Mouse (Mus musculus) spleen, embryonic (tissue): ENCODE measurements around the gene Slit3.

Source experiments
- CTCF ChIA-PET: fragments of 350-600 bp; sonication (Branson Sonifier 250); formaldehyde crosslinking; loops from one replicate; lab custom pipeline; 2022; lab: Charles Lee

The Slit3 gene

DNA sequence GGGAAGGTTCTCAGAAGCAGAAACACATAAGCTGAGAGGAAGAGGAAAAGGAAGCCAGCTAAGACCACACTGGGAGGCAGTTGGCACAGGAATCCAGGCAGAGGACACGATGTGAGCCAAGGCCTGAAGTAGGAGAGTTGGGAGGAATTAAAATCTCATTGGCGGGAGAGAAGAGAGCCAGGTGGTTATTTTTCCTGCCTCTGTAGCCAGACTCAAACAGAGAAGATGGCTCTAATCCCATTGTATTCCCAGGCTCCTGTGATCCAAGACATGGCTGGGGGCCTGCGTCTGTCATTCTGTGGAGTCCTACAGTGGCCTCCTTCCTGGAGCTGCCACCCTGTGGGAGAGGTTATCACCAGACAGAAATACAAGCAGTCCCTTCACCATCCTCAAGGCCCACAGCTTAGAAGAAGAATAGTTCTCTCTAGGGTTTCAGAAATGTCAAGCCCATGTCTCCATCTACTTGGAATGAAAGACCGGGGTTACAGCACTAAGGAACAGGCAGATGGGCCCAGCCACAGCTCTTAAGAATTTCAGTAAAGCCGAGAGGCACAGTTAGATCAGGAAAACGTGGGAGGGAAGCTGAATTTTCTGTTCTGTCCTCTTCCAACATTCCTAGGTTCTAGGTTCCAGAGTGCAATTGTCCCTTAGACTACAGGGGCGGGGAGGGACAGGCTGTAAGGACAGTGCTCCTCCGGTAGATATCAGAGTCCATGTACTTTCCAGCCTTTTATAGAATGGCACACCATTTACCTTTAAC, 183.4 kb downstream of the Slit3 start:
- CTCF ChIA-PET: no interaction called here

GRCm38 (mm10) chr11:35305111-35305510, 184.1 kb downstream of the Slit3 start:
- CTCF ChIA-PET: no interaction called here

GRCm38 (mm10) chr11:35305910-35306309, 184.9 kb downstream of the Slit3 start:
- CTCF ChIA-PET: no interaction called here

GRCm38 (mm10) chr11:35306922-35307321, 185.9 kb downstream of the Slit3 start:
- CTCF ChIA-PET: no interaction called here

GRCm38 (mm10) chr11:35307992-35308391, 187.0 kb downstream of the Slit3 start:
- CTCF ChIA-PET: no interaction called here

DNA sequence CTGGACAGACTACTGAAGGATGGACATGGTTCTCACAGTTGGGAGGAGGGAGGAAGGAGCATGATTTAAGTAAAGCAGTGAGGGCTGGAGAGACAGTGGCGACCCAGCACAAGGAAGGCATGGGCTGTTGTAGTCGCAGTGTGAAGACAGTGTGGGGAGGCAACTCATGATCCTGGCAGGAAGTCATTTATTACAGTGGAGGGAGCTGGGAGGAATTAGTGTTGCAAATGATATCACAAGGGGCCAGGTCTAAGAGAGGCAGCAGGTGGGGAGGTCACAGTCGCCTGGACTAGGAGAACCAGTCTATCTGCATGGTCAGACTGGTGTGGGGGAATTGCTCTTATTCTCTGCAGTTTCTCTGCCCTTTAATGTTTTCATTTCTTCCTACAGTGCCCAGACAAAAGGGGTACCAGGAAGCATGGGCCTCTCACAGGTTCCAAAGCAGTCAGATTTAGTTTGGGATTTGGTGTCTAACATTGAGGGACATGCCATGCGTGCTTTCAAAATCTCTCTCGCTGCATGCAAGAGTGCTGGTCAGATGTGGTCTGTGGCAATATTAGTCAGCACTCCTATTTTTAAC, 194.5 kb downstream of the Slit3 start:
- CTCF ChIA-PET: no interaction called here

DNA sequence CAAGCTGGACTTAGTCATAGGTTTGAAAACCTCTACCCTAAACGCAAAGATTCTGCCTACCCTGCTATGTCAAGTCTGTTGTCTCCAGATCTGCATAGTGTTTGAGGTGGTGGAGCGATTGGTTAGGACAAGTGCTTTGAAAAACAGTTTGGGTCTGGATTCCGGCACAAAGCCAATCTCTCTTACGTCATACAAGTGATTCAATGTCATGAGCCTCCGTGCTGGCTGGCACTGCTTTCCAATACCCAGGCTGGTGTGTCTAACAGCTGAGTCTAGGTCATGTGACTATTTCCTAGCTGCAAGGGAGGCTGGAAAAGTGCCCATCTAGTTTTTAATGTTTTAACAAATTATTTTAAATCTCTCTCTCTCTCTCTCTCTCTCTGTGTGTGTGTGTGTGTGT, 196.2 kb downstream of the Slit3 start:
- CTCF ChIA-PET: no interaction called here

DNA sequence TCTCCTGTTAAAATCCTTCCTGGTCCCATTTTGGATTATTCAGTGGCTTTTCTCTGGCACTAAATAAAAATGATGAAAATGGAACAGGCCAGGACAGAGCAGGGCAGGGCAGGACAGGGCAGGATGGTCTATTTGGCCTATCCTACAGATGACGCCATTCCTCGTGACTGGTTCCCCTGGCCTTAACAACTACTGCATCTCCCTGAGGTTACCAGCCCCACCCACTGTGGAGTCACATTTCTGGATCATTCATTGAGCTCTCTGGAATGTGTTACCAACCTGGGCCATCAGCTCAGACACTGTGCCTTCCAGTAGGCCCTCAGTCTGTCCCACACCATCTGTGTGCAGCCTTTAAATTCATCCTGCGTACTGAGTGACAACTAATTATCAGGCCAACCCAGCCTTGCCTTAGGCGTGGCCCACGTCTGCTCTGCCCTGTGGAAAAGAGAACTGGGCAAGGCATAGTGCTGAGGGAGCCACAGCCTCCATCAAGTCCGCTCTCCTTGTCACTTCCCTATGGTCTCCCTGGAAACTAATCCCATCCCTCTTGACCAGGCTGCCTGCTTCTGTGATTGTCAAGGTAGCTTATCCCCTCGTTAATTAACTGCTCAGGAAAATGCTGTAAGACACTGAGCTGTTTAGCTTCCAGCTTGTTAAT, 196.9 kb downstream of the Slit3 start:
- CTCF ChIA-PET: interaction anchor here (0.6 kb wide), 1 partner anchor 580 kb away, joined by 3 read pairs; no protein-coding TSS in a partner anchor

DNA sequence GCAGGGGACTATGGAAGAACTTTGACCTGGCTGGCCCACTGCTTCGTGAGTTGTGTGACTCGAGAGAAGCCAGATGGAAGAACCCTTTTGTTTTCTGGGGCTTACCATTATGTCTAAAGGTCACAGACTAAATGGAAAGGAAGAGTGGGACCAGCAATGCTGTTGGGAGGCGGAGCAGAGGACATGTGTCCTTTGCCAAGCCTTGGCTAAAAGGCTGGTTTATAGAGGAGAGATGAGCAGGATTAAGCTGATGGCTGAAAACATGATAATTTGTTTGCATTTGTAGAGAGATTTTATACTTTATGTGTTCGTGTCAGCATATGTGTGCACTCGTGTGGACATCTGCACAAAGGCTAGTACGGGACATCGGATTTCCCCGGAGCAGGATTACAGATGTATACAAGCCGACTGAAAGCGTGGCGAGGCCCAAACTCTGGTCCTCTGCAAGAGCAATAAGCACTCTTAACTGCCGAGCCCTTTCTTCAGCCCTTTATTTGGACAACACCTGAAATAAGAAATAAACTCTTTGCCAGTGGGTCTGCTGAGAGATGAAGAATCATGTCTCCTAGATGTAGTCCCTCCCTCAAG, 197.5 kb downstream of the Slit3 start:
- CTCF ChIA-PET: interaction anchor here (0.6 kb wide), 1 partner anchor 581 kb away, joined by 3 read pairs; no protein-coding TSS in a partner anchor

DNA sequence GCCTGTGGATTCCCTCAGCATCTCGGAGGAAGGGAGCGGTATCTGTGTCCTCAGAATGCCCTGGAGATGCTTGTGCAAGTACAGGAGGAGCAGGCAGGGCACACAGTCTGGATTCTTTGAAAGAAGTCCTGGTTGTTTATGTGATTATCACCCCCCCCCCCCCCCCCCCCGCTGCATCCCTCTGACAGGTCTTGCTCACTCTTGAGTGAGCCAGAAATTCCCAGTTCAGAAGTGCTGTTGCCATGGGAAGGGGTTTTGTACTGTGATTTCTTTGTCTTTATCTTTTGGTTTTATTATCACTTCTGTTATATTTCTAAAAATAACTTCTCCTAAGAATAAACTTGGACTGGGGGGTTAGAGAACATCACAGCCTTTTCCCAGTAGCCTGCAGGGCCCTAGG, 199.5 kb downstream of the Slit3 start:
- CTCF ChIA-PET: no interaction called here

DNA sequence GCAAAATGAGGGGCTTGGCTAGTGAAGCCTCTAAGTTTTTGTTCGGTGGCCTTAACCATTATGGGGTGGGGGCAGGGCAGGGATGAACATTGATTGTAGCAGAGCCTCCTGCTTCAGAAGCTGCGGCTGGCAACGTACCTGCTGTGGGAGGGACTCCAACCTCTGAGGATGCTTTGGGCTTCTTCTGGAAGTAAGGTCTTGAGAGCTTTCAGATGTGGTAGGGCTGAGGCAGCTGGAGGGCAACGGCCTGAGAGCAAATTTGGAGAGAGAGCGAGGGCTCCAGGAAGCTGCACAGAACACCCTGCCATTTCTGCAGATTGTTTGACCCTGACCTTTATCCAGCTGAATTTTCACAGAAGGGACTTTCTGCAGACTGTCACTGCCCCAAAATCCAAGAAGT, 203.4 kb downstream of the Slit3 start:
- CTCF ChIA-PET: no interaction called here

DNA sequence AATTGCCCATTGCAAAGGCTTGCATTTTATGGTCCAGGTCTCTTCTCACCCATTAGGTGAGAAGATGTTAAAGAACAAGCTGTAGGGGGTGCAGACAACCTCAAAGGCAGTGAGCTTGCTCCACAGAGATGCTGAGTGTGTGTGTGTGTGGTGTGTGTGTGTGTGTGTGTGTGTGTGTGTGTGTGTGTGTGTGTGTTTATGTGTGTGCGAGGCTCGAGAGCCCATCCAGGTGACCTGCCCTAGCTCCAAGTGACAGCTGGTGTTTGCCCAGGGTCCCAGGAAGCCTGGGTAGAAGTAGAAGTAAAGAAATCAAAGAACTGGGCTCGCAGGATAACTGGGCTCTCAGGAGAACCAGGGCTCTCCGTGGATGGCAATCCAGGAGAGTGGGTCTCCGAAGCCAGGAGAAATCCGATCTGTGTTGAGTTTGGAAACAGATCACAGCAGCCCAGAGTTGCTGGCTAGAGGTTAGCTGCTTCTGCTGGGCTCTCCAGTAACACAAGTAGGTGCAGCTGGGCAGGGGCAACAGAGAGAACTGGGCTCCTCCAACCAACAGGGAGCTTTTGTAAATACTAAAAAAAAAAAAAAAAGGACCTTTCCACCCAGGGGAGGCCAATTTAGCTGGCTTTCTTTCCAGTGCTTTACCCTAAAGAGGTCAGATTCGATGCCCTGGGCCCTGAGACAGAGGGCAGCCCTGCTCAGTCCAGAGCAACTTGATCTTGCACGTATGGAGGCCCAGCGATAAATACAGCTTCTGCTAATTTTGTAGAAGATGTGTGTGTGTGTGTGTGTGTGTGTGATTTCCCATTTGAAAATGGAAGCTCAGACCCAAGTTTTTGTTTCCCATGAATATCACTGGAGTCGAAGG, 204.3 kb downstream of the Slit3 start:
- CTCF ChIA-PET: no interaction called here

GRCm38 (mm10) chr11:35326346-35326745, 205.3 kb downstream of the Slit3 start:
- CTCF ChIA-PET: no interaction called here

- CTCF ChIA-PET: no interaction called here
Observed at GRCm38 (mm10) chr11:35327899-35328298, 206.9 kb downstream of the Slit3 start.

- CTCF ChIA-PET: no interaction called here
Observed at GRCm38 (mm10) chr11:35331476-35331875, 210.5 kb downstream of the Slit3 start.

DNA sequence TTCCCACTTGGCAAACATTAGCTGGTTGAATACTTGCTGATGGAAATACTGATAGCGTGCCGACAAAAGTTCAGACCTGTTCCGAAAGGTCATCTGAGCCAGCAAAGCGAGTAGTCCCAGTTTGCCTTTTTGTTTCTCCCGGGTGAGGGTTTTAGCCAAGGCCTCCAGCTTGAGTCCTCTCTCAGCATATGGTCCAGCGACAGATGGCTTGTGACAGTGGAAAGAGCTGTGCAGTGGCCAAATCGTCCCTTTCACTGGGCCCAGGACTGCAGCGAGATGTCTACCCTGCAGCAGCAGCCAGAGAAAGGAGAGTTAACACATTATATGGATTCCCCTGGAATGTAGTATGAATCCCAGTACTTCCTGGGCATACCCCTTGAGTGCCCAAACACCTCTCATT, 215.5 kb downstream of the Slit3 start:
- CTCF ChIA-PET: no interaction called here

DNA sequence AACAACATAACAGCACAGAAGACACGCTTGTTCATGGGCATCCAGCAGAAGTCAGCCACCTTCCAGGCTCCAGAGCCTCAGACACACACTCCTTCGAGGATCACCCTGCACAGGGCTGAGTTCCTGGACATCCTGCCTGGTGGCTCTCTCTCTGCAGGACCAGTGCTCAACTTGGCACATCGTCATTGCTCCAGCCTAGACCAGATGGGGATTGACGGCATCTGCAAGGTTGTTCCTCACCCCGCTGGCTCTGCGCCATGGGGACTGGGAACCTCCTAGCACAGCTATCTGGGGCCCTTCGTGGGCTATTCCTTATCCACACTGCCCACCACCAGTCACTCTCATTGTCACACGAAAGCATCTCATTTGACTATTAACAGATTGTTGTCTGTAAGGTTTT, 216.5 kb downstream of the Slit3 start:
- CTCF ChIA-PET: no interaction called here

GRCm38 (mm10) chr11:35337927-35338819, 217.1 kb downstream of the Slit3 start:
- CTCF ChIA-PET: no interaction called here

DNA sequence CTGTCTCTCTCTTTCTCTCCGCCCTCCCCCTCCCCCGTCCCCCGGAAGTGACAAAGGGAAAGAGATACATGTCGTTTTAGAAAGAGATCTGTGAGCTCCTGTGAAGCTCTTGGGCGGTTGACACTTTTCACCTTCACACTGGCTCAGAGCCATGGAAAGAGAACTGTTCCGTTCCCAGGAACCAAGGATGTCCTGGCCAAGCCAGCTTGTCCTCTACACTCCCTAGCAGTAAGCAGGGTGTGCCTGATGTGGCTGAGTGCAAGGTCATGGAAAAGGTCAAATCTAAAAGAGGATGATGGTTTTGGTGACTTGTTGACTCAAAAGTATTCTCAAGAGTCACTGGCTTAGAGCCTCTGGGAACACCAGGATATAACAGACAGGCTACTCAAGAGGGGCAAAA, 219.7 kb downstream of the Slit3 start:
- CTCF ChIA-PET: no interaction called here

GRCm38 (mm10) chr11:35342486-35342885, 221.5 kb downstream of the Slit3 start:
- CTCF ChIA-PET: no interaction called here
